Mouse (Mus musculus): ENCODE measurements around the gene Prss35. TPM values are rescaled to one million over a fixed set of nuclear protein-coding genes. Genes with fewer than 3 reads are reported as not detected.
A peak's percentile ranks its signal among the peaks of the same experiment; 100 is the strongest.

The Prss35 gene
- polyA plus RNA-seq (2012; rRNA removed) = 3.2 and 3.8 TPM in 2 replicates

- Histone ChIP-seq H3K27ac (ENCODE audit: control insufficient read depth, insufficient read depth, low read depth, low read length) (peak within 1 kb of the TSS; percentile 66), H3K4me3 (ENCODE audit: control insufficient read depth, low read depth, low read length) (peak within 1 kb of the TSS; percentile 71), H3K36me3 (ENCODE audit: control insufficient read depth, insufficient read depth, low read length) (no peaks in the 10 kb centered on the region), H3K27me3 (ENCODE audit: control insufficient read depth, insufficient read depth, low read length) (no peaks in the 10 kb centered on the region), H3K4me1 (ENCODE audit: control insufficient read depth, insufficient read depth, low read length) (peaks cover 10% of the 10 kb centered on the region)
- no peak for TF ChIP-seq POLR2A (IDR thresholded peaks at IDR 0.05; ENCODE audit: control insufficient read depth, low read depth, low read length)
- TF ChIP-seq CTCF (IDR thresholded peaks at IDR 0.05; ENCODE audit: control insufficient read depth, insufficient read depth, insufficient replicate concordance, low read depth, low read length) = no peak
These were observed at the start of gene Prss35 for GRCm38 (mm10) chr9:86742959-86743911. TSS of gene Prss35 (plus strand) at chr9:86743649.

GRCm38 (mm10) chr9:86693935-86694334, 49.5 kb upstream of the Prss35 start:
- no peak for TF ChIP-seq CTCF (IDR thresholded peaks at IDR 0.05; ENCODE audit: control insufficient read depth, insufficient read depth, insufficient replicate concordance, low read depth, low read length)
- no peaks in the 10 kb centered on the region for H3K27me3 ChIP-seq (ENCODE audit: control insufficient read depth, insufficient read depth, low read length)
- no peak overlapping the region for H3K4me3 ChIP-seq (ENCODE audit: control insufficient read depth, low read depth, low read length)
- no peaks in the 10 kb centered on the region for H3K36me3 ChIP-seq (ENCODE audit: control insufficient read depth, insufficient read depth, low read length)
- H3K4me1 ChIP-seq (ENCODE audit: control insufficient read depth, insufficient read depth, low read length) = peaks cover 5% of the 10 kb centered on the region; the same call in 1 of the 2 replicates
- H3K27ac ChIP-seq (ENCODE audit: control insufficient read depth, insufficient read depth, low read depth, low read length) = 0 out of 2 replicates have a peak overlapping the region, but pooled peaks have one; percentile 44

GRCm38 (mm10) chr9:86694644-86695043, 48.8 kb upstream of the Prss35 start:
- Histone ChIP-seq H3K36me3 (ENCODE audit: control insufficient read depth, insufficient read depth, low read length) (no peaks in the 10 kb centered on the region), H3K4me1 (ENCODE audit: control insufficient read depth, insufficient read depth, low read length) (peaks cover 5% of the 10 kb centered on the region; the same call in 1 of the 2 replicates), H3K27ac (ENCODE audit: control insufficient read depth, insufficient read depth, low read depth, low read length) (peak overlapping the region; percentile 70; the same call in 1 of the 2 replicates), H3K4me3 (ENCODE audit: control insufficient read depth, low read depth, low read length) (peak overlapping the region; percentile 74), H3K27me3 (ENCODE audit: control insufficient read depth, insufficient read depth, low read length) (no peaks in the 10 kb centered on the region)
- TF ChIP-seq POLR2A (IDR thresholded peaks at IDR 0.05; ENCODE audit: control insufficient read depth, low read depth, low read length) = no peak
- TF ChIP-seq CTCF (IDR thresholded peaks at IDR 0.05; ENCODE audit: control insufficient read depth, insufficient read depth, insufficient replicate concordance, low read depth, low read length) = no peak

DNA sequence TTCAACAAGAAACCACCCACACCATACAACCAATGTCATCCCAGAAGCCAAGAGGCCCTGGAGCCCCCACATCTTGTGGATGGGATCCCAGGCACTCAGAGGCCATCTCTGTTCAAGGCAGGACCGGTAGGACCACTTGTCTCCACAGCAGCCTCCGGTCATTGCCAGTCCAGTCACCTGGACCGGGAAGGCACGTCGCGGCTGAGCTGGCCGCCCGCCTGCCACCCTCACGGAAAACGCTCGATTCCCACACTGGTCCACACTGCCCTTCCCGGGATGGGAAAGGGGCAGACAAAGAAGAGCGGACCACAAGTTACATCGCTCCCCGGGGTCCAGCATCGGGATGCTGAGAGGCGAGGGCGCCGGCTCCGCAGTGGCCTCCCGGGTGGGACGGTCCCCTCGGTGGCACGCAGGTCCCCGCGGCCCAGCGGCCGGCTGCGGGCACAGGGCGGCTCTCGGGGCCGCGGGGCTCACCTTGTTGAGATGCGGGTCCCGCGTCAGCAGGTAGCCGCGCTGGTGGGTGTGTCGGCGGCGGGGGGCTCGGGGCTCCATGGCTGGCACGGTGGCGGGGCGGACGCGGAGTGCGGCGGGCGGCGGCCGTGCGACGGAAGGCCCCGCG, 48.1 kb upstream of the Prss35 start:
- Histone ChIP-seq H3K4me3 (ENCODE audit: control insufficient read depth, low read depth, low read length) (peak overlapping the region; percentile 91), H3K27ac (ENCODE audit: control insufficient read depth, insufficient read depth, low read depth, low read length) (peak overlapping the region; percentile 86), H3K36me3 (ENCODE audit: control insufficient read depth, insufficient read depth, low read length) (no peaks in the 10 kb centered on the region), H3K4me1 (ENCODE audit: control insufficient read depth, insufficient read depth, low read length) (peaks cover 5% of the 10 kb centered on the region; the same call in 1 of the 2 replicates), H3K27me3 (ENCODE audit: control insufficient read depth, insufficient read depth, low read length) (no peaks in the 10 kb centered on the region)
- no peak for TF ChIP-seq CTCF (IDR thresholded peaks at IDR 0.05; ENCODE audit: control insufficient read depth, insufficient read depth, insufficient replicate concordance, low read depth, low read length)
- peak; percentile 55; the same call in 1 of the 2 replicates for TF ChIP-seq POLR2A (IDR thresholded peaks at IDR 0.05; ENCODE audit: control insufficient read depth, low read depth, low read length)

DNA sequence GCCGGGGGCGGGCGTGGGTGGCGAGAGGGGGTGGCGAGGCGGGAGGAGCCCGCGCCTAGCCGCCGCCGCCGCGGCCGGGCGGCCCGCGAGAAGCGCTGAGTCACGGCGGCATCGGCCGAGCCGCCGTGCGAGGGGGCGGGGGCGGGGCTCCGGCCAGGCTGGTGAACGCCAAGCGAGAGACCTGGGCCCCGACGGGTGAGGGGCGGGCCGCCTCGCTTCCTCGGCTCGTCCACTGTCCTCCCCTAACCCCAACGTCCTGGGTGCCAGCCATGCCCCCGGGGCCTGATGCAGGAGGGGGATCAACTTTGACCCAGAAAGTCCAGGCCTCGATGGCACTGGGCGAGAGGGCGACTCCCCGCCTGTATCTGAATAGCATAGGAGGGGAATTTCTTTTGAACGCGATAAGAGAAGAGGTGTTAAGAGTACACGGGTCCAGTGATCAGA, 47.6 kb upstream of the Prss35 start, which contains the start of gene Me1:
Me1 (minus strand) TSS at position 136 of the 444 bp plus-strand sequence.
- Histone ChIP-seq H3K27ac (ENCODE audit: control insufficient read depth, insufficient read depth, low read depth, low read length) (peak within 1 kb of the TSS; percentile 97), H3K36me3 (ENCODE audit: control insufficient read depth, insufficient read depth, low read length) (no peaks in the 10 kb centered on the region), H3K27me3 (ENCODE audit: control insufficient read depth, insufficient read depth, low read length) (no peaks in the 10 kb centered on the region), H3K4me3 (ENCODE audit: control insufficient read depth, low read depth, low read length) (peak within 1 kb of the TSS; percentile 91), H3K4me1 (ENCODE audit: control insufficient read depth, insufficient read depth, low read length) (peaks cover 5% of the 10 kb centered on the region; the same call in 1 of the 2 replicates)
- TF ChIP-seq POLR2A (IDR thresholded peaks at IDR 0.05; ENCODE audit: control insufficient read depth, low read depth, low read length) = no peak; the same call in 1 of the 2 replicates
- no peak for TF ChIP-seq CTCF (IDR thresholded peaks at IDR 0.05; ENCODE audit: control insufficient read depth, insufficient read depth, insufficient replicate concordance, low read depth, low read length)

DNA sequence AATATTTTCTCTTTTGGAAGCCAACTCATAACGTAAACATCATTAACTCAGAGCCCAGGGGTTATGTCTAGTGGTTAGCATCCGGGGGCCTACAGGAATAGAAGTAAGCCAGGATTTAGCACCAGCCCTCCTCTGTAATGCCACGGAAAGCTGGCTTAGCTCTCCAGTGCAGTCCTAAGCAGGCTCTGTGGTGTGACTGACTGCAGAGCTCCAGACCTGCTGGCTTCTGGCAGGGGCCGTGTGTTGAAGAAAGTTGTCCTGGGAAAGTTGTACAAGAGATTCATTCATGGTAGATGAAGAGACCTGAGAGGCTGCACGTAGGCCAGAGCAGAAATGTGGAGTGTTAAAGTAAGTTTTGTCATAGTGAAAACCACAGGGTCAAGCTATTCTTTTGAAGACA, 42.2 kb upstream of the Prss35 start:
- no peaks in the 10 kb centered on the region for H3K4me1 ChIP-seq (ENCODE audit: control insufficient read depth, insufficient read depth, low read length)
- no peaks in the 10 kb centered on the region for H3K27me3 ChIP-seq (ENCODE audit: control insufficient read depth, insufficient read depth, low read length)
- H3K27ac ChIP-seq (ENCODE audit: control insufficient read depth, insufficient read depth, low read depth, low read length) = peak overlapping the region; percentile 73
- no peak for TF ChIP-seq POLR2A (IDR thresholded peaks at IDR 0.05; ENCODE audit: control insufficient read depth, low read depth, low read length)
- no peak for TF ChIP-seq CTCF (IDR thresholded peaks at IDR 0.05; ENCODE audit: control insufficient read depth, insufficient read depth, insufficient replicate concordance, low read depth, low read length)
- no peaks in the 10 kb centered on the region for H3K36me3 ChIP-seq (ENCODE audit: control insufficient read depth, insufficient read depth, low read length)
- no peak overlapping the region for H3K4me3 ChIP-seq (ENCODE audit: control insufficient read depth, low read depth, low read length)

DNA sequence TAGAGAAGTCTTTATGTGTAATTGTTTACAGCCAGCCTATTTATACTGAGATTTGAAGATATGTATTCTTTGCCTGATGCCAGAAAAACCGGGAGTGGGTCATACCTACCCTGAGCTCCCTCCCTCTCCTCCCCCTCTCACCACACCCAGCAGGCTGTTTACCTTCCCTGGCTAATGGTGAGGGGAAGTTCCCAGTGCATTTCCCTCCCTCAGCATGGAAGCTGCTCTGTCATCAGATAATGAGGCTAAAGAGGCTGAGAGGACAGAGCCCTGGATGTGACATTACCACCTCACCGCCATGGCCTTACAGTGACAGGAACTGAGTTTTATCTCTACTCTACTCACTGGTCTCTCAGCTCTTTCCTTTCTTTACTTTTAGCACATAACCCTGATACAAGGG, 41.6 kb upstream of the Prss35 start:
- H3K4me3 ChIP-seq (ENCODE audit: control insufficient read depth, low read depth, low read length) = no peak overlapping the region
- H3K27ac ChIP-seq (ENCODE audit: control insufficient read depth, insufficient read depth, low read depth, low read length) = peak overlapping the region; percentile 0; the same call in 1 of the 2 replicates
- no peak for TF ChIP-seq CTCF (IDR thresholded peaks at IDR 0.05; ENCODE audit: control insufficient read depth, insufficient read depth, insufficient replicate concordance, low read depth, low read length)
- TF ChIP-seq POLR2A (IDR thresholded peaks at IDR 0.05; ENCODE audit: control insufficient read depth, low read depth, low read length) = no peak
- no peaks in the 10 kb centered on the region for H3K27me3 ChIP-seq (ENCODE audit: control insufficient read depth, insufficient read depth, low read length)
- no peaks in the 10 kb centered on the region for H3K36me3 ChIP-seq (ENCODE audit: control insufficient read depth, insufficient read depth, low read length)
- no peaks in the 10 kb centered on the region for H3K4me1 ChIP-seq (ENCODE audit: control insufficient read depth, insufficient read depth, low read length)

Data from testis, adult 2 months (tissue).